Mouse (Mus musculus) spleen, postnatal 10 days (tissue): ENCODE measurements around the gene Arhgap33.
"Not testable (repeated sequence)": the region's sequence is repeated elsewhere in the genome, so short reads cannot be mapped to it uniquely, and the experiment has no call there.

Experiments
- DNase-seq, 2 experiments: peaks; one replicate each; pipeline ENCODE4 v3.0.0; 2021 to 2022; ENCODE audit warnings: low spot score in 2 of 2

Gene Arhgap33

GRCm38 (mm10) chr7:30553021-30553589, 18.2 kb upstream of the Arhgap33 start:
- peak; percentile 62 to 66 for DNase-seq

- DNase-seq, result peak; percentile 97 to 98
Measured at GRCm38 (mm10) chr7:30552102-30553020, 17.5 kb upstream of the Arhgap33 start, which contains the start of the genes Hspb6 and Proser3. Gene Hspb6 (plus strand): TSS chr7:30552178. Gene Proser3 (minus strand): TSS chr7:30552299.

GRCm38 (mm10) chr7:30551445-30552101, 16.7 kb upstream of the Arhgap33 start:
- DNase-seq, result no peak

- DNase-seq, result no peak
Measured at GRCm38 (mm10) chr7:30550603-30551002, 15.7 kb upstream of the Arhgap33 start.

- DNase-seq, result no peak
Measured at GRCm38 (mm10) chr7:30549880-30550279, 15.0 kb upstream of the Arhgap33 start.

- no peak for DNase-seq
Measured at GRCm38 (mm10) chr7:30544327-30544726, 9.5 kb upstream of the Arhgap33 start.

GRCm38 (mm10) chr7:30540572-30540971, 5.7 kb upstream of the Arhgap33 start:
- DNase-seq, result no peak

- DNase-seq, result peak in 1 of 2 experiments; percentile 38
Measured at GRCm38 (mm10) chr7:30533941-30534632, 773 bp downstream of the Arhgap33 start.

GRCm38 (mm10) chr7:30532931-30533330, 1.9 kb downstream of the Arhgap33 start:
- no peak for DNase-seq

GRCm38 (mm10) chr7:30531291-30531815, 3.5 kb downstream of the Arhgap33 start:
- no peak for DNase-seq

- DNase-seq, result no peak
Measured at GRCm38 (mm10) chr7:30526981-30527380, 7.9 kb downstream of the Arhgap33 start.

GRCm38 (mm10) chr7:30526399-30526798, 8.5 kb downstream of the Arhgap33 start:
- no peak for DNase-seq

- DNase-seq, result no peak
Measured at GRCm38 (mm10) chr7:30525954-30526353, 8.9 kb downstream of the Arhgap33 start.

GRCm38 (mm10) chr7:30524487-30524886, 10.4 kb downstream of the Arhgap33 start:
- DNase-seq, result no peak

GRCm38 (mm10) chr7:30522871-30523270, 12.0 kb downstream of the Arhgap33 start:
- DNase-seq, result no peak

GRCm38 (mm10) chr7:30520856-30521255, 14.0 kb downstream of the Arhgap33 start:
- DNase-seq, result no peak

- DNase-seq, result no peak
Measured at GRCm38 (mm10) chr7:30520396-30520795, 14.5 kb downstream of the Arhgap33 start.

- no peak for DNase-seq
Measured at GRCm38 (mm10) chr7:30518325-30518724, 16.5 kb downstream of the Arhgap33 start.

- DNase-seq, result no peak
Measured at GRCm38 (mm10) chr7:30515003-30515760, 19.7 kb downstream of the Arhgap33 start.

GRCm38 (mm10) chr7:30508061-30508460, 26.8 kb downstream of the Arhgap33 start:
- no peak for DNase-seq

GRCm38 (mm10) chr7:30501159-30501558, 33.7 kb downstream of the Arhgap33 start:
- DNase-seq, result not testable (repeated sequence)
